Mouse (Mus musculus) heart, embryonic 14.5 days (tissue): ENCODE results near the gene AC170998.1. TPM values are rescaled to one million over a fixed set of nuclear protein-coding genes. Genes with fewer than 3 reads are reported as not detected.

Experiments
- ATAC-seq: fragments of 200-750 bp; cut with Nextera tagmentation; 2 replicates; pipeline ENCODE4 v1.8.0; 2017; ENCODE audit warnings: low read depth, moderate TSS enrichment; ENCODE audit not compliant: insufficient number of reproducible peaks, insufficient read depth, low FRiP score
- H3K27ac ChIP-seq, 2 experiments: fragments of 200-500 bp in 1 of 2; fragments of 300-500 bp in 1 of 2; sonication (generic) in 1 of 2; replicated peaks in 1 of 2; 2 replicates each; pipeline ENCODE4 v1.5.1; 2012 to 2014; ENCODE audit warnings: low read depth in 2 of 2, low read length in 2 of 2, control low read depth in 1 of 2, mild to moderate bottlenecking in 1 of 2, mixed read lengths in 1 of 2; ENCODE audit not compliant: control insufficient read depth in 1 of 2, insufficient read depth in 1 of 2
- H3K27me3 ChIP-seq: fragments of 300-500 bp; sonication (generic); 2 replicates; pipeline ENCODE4 v1.6.1; 2014; ENCODE audit warnings: mild to moderate bottlenecking, low read length, control low read depth; ENCODE audit not compliant: control insufficient read depth, insufficient read depth
- H3K36me3 ChIP-seq: fragments of 300-500 bp; sonication (generic); 2 replicates; pipeline ENCODE4 v1.6.1; 2014; ENCODE audit warnings: mild to moderate bottlenecking, control low read depth, low read length, mixed read lengths; ENCODE audit not compliant: control insufficient read depth, insufficient read depth
- H3K4me1 ChIP-seq, 2 experiments: fragments of 200-500 bp in 1 of 2; fragments of 300-500 bp in 1 of 2; sonication (generic) in 1 of 2; 2 replicates each; pipeline ENCODE4 v1.6.1; 2012 to 2014; ENCODE audit warnings: low read length in 2 of 2, control low read depth in 1 of 2, mixed read lengths in 1 of 2; ENCODE audit not compliant: control insufficient read depth in 2 of 2, insufficient read depth in 2 of 2
- H3K4me2 ChIP-seq: fragments of 300-500 bp; sonication (generic); 2 replicates; pipeline ENCODE4 v1.6.1; 2014; ENCODE audit warnings: mild to moderate bottlenecking, low read length
- H3K4me3 ChIP-seq, 2 experiments: fragments of 200-500 bp in 1 of 2; fragments of 300-500 bp in 1 of 2; sonication (generic) in 1 of 2; 2 replicates each; pipeline ENCODE4 v1.5.1; 2012 to 2014; ENCODE audit warnings: low read length in 2 of 2, mild to moderate bottlenecking in 2 of 2, control low read depth in 1 of 2, low read depth in 1 of 2, moderate library complexity in 1 of 2; ENCODE audit not compliant: control insufficient read depth in 1 of 2, insufficient read depth in 1 of 2
- H3K9ac ChIP-seq: fragments of 300-500 bp; sonication (generic); 2 replicates; pipeline ENCODE4 v1.6.1; 2014; ENCODE audit warnings: mild to moderate bottlenecking, low read length
- H3K9me3 ChIP-seq: fragments of 300-500 bp; sonication (generic); 2 replicates; pipeline ENCODE4 v1.6.1; 2016; ENCODE audit warnings: low read length, control low read depth; ENCODE audit not compliant: control insufficient read depth
- WGBS: fragments of 180-500 bp; shearing (Covaris S2); extraction: QIAGEN DNeasy Blood & Tissue Kit; methylation state at CpG from one replicate; pipeline ENCODE4 v1.1.7; 2014; 5-methylcytosine and 5-hydroxymethylcytosine counted together
- polyA plus RNA-seq: library from polyadenylated mRNA; unstranded; fragments of >200 nt; fragmentation: Nextera tagmentation; extraction: Ambion mirVana; gene quantifications from 2 replicates; pipeline ENCODE4 v1.2.1, GENCODE M21; 2014

AC170998.1 gene
- 2.2 and 2.5 TPM in 2 replicates for polyA plus RNA-seq

DNA sequence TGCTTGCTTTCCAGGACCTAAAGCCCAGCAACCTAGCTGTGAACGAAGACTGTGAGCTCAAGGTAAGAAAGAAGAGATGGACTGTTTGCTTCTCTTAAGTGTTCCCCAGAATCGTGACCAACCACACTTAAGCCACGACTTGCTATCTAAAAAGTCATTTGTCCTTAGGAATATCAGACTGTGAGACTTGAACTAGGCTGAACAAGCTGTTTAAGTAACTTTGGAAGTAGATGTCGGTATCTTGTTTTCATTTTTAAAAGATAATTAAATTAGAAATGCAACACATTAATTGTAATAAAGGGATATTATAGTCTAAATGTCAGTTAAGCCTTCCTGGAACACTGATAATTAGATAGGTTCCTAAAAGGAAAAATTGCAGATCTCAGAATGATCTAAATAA lies at the start of gene AC170998.1:
AC170998.1 (plus strand) TSS at position 301 of the 400 bp plus-strand sequence.
- no peak for ATAC-seq
- Histone ChIP-seq H3K9me3 (no peaks in the 10 kb centered on the region), H3K27ac (no peak within 1 kb of the TSS), H3K27me3 (no peaks in the 10 kb centered on the region), H3K4me1 (peaks cover 3 to 10% of the 10 kb centered on the region in 2 experiments; a peak in 2 of 4 replicates), H3K4me3 (no peak within 1 kb of the TSS), H3K9ac (no peak within 1 kb of the TSS), H3K36me3 (peaks cover 78% of the 10 kb centered on the region), H3K4me2 (no peak within 1 kb of the TSS)
- WGBS: 88% methylated on average over 4 of the region's 4 CpGs

DNA sequence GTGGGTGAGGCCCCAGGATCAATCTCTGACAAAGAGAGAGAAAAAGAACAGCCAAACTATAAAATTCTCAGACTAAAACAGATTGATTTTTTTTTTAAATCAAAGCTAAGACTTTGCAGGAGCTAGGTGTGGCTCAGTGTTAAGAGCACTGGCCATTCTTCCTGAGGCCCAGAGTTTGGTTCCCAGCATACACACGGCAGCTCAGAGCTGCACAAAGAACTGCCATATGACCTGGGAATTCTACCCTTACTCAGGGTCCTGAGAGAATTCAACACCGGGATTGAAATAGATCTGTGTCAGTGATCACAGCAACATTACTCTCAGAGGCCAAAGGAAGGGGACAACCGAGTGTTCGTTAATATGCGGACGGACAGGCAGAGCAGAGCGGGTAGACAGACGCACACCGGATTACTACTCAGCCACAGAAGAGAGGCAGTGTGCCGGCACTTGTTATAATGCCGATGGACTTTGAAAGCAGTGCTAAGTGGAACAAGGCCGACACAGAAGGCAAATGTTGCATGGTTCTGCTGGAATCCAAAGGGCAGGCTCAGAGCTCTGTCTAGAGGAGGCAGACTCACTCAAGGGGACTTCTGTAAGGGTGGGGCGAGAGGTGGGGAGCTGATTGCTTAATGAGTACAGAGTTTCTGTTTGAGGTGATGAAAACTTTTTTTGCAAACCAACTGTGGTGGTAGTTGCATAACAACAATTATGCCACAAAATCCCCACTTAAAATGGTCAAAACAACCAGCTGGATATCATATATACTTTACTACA lies 43.4 kb upstream of the AC170998.1 start:
- Histone ChIP-seq H3K36me3 (no peaks in the 10 kb centered on the region), H3K9ac (no peak overlapping the region), H3K4me2 (no peak overlapping the region), H3K4me3 (no peak overlapping the region), H3K4me1 (no peaks in the 10 kb centered on the region), H3K27ac (no peak overlapping the region), H3K9me3 (no peaks in the 10 kb centered on the region), H3K27me3 (no peaks in the 10 kb centered on the region)
- 82% methylated on average over 13 of the region's 13 CpGs for WGBS
- no peak for ATAC-seq

- H3K36me3 ChIP-seq: no peaks in the 10 kb centered on the region
- H3K4me3 ChIP-seq: no peak overlapping the region
- no peaks in the 10 kb centered on the region for H3K9me3 ChIP-seq
- no peak overlapping the region for H3K4me2 ChIP-seq
- 52% methylated on average over 1 of the region's 1 CpGs for WGBS
- H3K4me1 ChIP-seq: no peaks in the 10 kb centered on the region
- ATAC-seq: no peak
- no peak overlapping the region for H3K9ac ChIP-seq
- H3K27ac ChIP-seq: no peak overlapping the region
- no peaks in the 10 kb centered on the region for H3K27me3 ChIP-seq
Observed at GRCm38 (mm10) chr17:28683601-28684000, 42.3 kb upstream of the AC170998.1 start.

GRCm38 (mm10) chr17:28684631-28685030 lies 41.3 kb upstream of the AC170998.1 start:
- Histone ChIP-seq H3K4me2 (no peak overlapping the region), H3K27me3 (peaks cover 5% of the 10 kb centered on the region; the same call in 1 of the 2 replicates)
- 84% methylated on average over 19 of the region's 19 CpGs for WGBS

GRCm38 (mm10) chr17:28687354-28687753 lies 38.5 kb upstream of the AC170998.1 start:
- Histone ChIP-seq H3K4me2 (no peak overlapping the region), H3K9ac (no peak overlapping the region), H3K36me3 (no peaks in the 10 kb centered on the region), H3K4me3 (no peak overlapping the region), H3K27ac (no peak overlapping the region), H3K9me3 (no peaks in the 10 kb centered on the region), H3K4me1 (peaks cover 6 to 9% of the 10 kb centered on the region in 2 experiments), H3K27me3 (peaks cover 5% of the 10 kb centered on the region; the same call in 1 of the 2 replicates)
- WGBS: 37% methylated on average over 4 of the region's 4 CpGs
- no peak for ATAC-seq

More at GRCm38 (mm10) chr17:28684631-28685030, 41.3 kb upstream of the AC170998.1 start:
- Histone ChIP-seq H3K4me1 (peaks cover 0 to 5% of the 10 kb centered on the region in 2 experiments; a peak in 3 of 4 replicates), H3K27ac (no peak overlapping the region), H3K9me3 (no peaks in the 10 kb centered on the region), H3K36me3 (no peaks in the 10 kb centered on the region), H3K4me3 (no peak overlapping the region), H3K9ac (no peak overlapping the region)
- no peak for ATAC-seq

GRCm38 (mm10) chr17:28689586-28690283 lies 36.1 kb upstream of the AC170998.1 start, which contains the start of gene Slc26a8:
TSS of gene Slc26a8 (minus strand) at chr17:28690233.
- 10% methylated on average over 40 of the region's 40 CpGs for WGBS
- Histone ChIP-seq H3K9me3 (no peaks in the 10 kb centered on the region), H3K36me3 (no peaks in the 10 kb centered on the region), H3K27me3 (peaks cover 5% of the 10 kb centered on the region; the same call in 1 of the 2 replicates), H3K27ac (peak within 1 kb of the TSS; percentile 46 to 64), H3K4me2 (peak within 1 kb of the TSS; percentile 87), H3K4me3 (peak within 1 kb of the TSS; percentile 55 to 96), H3K9ac (peak within 1 kb of the TSS; percentile 77), H3K4me1 (peaks cover 9 to 22% of the 10 kb centered on the region in 2 experiments)
- no peak for ATAC-seq

DNA sequence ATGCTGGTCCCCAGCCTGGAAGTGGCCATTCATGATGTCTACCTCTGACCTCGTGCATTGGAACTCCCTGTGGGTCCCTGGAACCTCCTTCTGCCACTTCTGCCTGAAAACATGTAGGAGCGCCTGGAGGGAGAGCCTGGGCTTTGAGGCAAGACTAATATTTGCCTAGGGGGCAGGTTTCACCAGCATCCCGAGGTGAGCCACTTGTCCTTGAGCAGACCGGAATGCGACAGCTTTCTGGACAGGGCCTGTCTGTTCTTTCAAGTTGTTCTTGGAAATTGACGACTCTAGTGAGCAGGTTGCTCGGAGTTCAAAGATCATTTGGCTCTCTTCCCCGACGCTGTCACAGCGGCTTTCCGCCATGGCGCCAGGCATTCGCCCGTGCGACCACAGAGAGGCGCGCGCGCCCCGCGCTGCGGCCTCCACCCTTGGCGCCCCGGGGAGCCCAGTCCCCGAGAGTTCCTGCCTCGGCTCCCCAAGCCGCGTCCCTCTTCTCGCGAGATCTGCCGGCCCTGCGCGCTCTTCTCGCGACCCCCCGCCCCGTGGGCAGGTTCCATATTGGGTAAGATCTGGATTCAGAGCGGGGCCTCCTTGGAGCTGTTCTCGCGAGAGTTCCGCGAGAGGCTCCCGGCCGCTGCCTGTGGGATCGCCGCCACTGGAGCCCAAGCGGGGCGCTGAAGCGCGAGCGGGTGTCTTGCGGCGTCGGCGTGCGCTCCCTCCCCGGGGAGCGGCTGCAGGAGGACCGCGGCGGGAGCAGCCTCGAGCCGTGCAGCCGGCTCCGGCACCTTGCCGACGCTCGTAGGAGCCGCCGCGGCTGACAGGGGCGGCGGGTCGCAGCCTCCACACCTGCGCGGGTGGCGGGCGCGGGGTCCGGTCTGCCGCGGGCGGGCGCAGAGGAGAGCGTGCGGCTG lies 34.9 kb upstream of the AC170998.1 start, which contains the start of gene Mapk14:
Mapk14 (plus strand) TSS at position 554 of the 911 bp plus-strand sequence.
- Histone ChIP-seq H3K9me3 (no peaks in the 10 kb centered on the region), H3K4me3 (peak within 1 kb of the TSS; percentile 90 to 96), H3K36me3 (no peaks in the 10 kb centered on the region), H3K4me1 (peaks cover 9 to 23% of the 10 kb centered on the region in 2 experiments), H3K27ac (peak within 1 kb of the TSS; percentile 85 to 93), H3K4me2 (peak within 1 kb of the TSS; percentile 87), H3K27me3 (peaks cover 5% of the 10 kb centered on the region; the same call in 1 of the 2 replicates), H3K9ac (peak within 1 kb of the TSS; percentile 93)
- ATAC-seq: peak; percentile 92
- WGBS: under 1% methylated on average over 81 of the region's 86 CpGs
